Mouse (Mus musculus) intestine, postnatal 0 days (tissue): ENCODE measurements at regions not wholly inside any gene's neighbourhood (a gene's known extent, or its start where the extent isn't known, plus 50 kb on each side); places are given as distances from the start of the nearest gene placed in this dataset.
A peak's percentile ranks its signal among the peaks of the same experiment; 100 is the strongest.

Source experiments
- ATAC-seq: fragments of 200-750 bp; cut with Nextera tagmentation; 2 replicates; pipeline ENCODE4 v1.8.0; 2017; ENCODE audit warnings: mild to moderate bottlenecking, moderate TSS enrichment, moderate library complexity
- H3K27ac ChIP-seq: fragments of 300-500 bp; sonication (generic); 2 replicates; pipeline ENCODE4 v1.5.1; 2014; ENCODE audit warnings: mild to moderate bottlenecking, low read depth, low read length, moderate library complexity
- H3K27me3 ChIP-seq: fragments of 300-500 bp; sonication (generic); replicated peaks from 2 replicates; pipeline ENCODE4 v1.6.1; 2014; ENCODE audit warnings: low read length, mixed read lengths; ENCODE audit not compliant: control insufficient read depth, insufficient read depth
- H3K36me3 ChIP-seq: fragments of 300-500 bp; sonication (generic); 2 replicates; pipeline ENCODE4 v1.6.1; 2014; ENCODE audit warnings: mild to moderate bottlenecking, moderate library complexity; ENCODE audit not compliant: control insufficient read depth, insufficient read depth
- H3K4me1 ChIP-seq: fragments of 300-500 bp; sonication (generic); replicated peaks from 2 replicates; pipeline ENCODE4 v1.6.1; 2014; ENCODE audit warnings: antibody characterized with exemption, low read length, mixed read lengths; ENCODE audit not compliant: control insufficient read depth, insufficient read depth
- H3K4me2 ChIP-seq: fragments of 300-500 bp; sonication (generic); replicated peaks from 2 replicates; pipeline ENCODE4 v1.6.1; 2014; ENCODE audit warnings: low read depth, mild to moderate bottlenecking, moderate library complexity
- H3K4me3 ChIP-seq: fragments of 300-500 bp; sonication (generic); 2 replicates; pipeline ENCODE4 v1.5.1; 2014; ENCODE audit warnings: low read depth, low read length
- H3K9ac ChIP-seq: fragments of 300-500 bp; sonication (generic); 2 replicates; pipeline ENCODE4 v1.6.1; 2014; ENCODE audit warnings: mild to moderate bottlenecking, low read depth, low read length
- H3K9me3 ChIP-seq: fragments of 300-500 bp; sonication (generic); 2 replicates; pipeline ENCODE4 v1.6.1; 2016; ENCODE audit warnings: mixed run types; ENCODE audit not compliant: control insufficient read depth
- CTCF ChIP-seq: sonication (generic); IDR thresholded peaks from 2 replicates; pipeline ENCODE4 v1.5.1; 2016; ENCODE audit warnings: low read depth, mild to moderate bottlenecking, control low read depth, antibody characterized with exemption, moderate library complexity
- WGBS: fragments of 180-500 bp; shearing (Covaris S2); extraction: QIAGEN DNeasy Blood & Tissue Kit; methylation state at CpG from one replicate; pipeline ENCODE4 v1.1.7; 2014; 5-methylcytosine and 5-hydroxymethylcytosine counted together

DNA sequence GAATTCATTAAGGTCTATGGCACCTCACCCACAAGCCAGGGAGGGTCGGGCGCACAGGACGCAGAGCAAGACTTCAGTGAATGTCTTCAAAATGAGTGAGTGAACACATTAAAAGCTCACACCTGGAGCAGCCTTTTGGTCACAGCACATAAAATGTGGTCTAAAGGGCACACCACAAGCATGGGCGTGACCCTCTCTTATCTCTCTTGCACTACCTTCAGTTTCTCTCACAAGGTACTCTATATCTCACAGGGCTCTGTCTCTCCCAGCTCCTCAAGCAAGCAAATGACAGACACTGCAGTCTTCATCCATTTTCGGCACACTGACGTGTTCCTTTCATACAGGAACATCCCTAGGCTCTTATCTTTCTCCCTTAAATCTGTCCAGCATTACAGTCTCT, 444.0 kb downstream of the Slc16a7 start:
- Histone ChIP-seq H3K4me2 (no peak overlapping the region), H3K27ac (no peak overlapping the region), H3K4me1 (no peaks in the 10 kb centered on the region), H3K27me3 (no peaks in the 10 kb centered on the region), H3K9ac (no peak overlapping the region), H3K4me3 (no peak overlapping the region), H3K36me3 (no peaks in the 10 kb centered on the region), H3K9me3 (no peaks in the 10 kb centered on the region)
- WGBS = 66% methylated on average over 6 of the region's 6 CpGs
- no peak for ATAC-seq
- TF ChIP-seq CTCF = no peak

DNA sequence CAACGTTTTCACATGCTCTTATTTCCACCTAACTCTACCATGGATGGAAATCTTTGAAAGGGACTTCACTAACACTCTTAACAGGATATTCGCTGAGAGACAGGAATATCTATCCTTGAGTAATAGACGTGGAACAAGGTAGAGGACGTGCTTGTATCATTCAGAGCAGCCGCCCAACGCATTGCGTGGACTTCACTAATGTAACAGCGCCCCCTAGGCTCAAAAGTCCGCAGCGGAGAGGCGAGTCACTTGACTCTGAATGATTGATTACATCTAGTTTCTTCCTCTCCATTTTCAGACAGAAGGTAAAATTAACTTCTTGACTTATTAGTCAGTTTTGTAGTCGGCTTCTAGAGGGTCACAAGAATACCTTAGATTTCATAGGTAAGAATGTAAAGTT, 447.1 kb downstream of the Slc16a7 start:
- TF ChIP-seq CTCF = peak; percentile 28
- no peak for ATAC-seq
- H3K36me3 ChIP-seq = no peaks in the 10 kb centered on the region
- H3K27ac ChIP-seq = no peak overlapping the region
- H3K4me3 ChIP-seq = no peak overlapping the region
- 63% methylated on average over 12 of the region's 12 CpGs for WGBS
- H3K9me3 ChIP-seq = no peaks in the 10 kb centered on the region
- no peaks in the 10 kb centered on the region for H3K27me3 ChIP-seq
- no peak overlapping the region for H3K4me2 ChIP-seq
- H3K9ac ChIP-seq = no peak overlapping the region
- H3K4me1 ChIP-seq = no peaks in the 10 kb centered on the region

DNA sequence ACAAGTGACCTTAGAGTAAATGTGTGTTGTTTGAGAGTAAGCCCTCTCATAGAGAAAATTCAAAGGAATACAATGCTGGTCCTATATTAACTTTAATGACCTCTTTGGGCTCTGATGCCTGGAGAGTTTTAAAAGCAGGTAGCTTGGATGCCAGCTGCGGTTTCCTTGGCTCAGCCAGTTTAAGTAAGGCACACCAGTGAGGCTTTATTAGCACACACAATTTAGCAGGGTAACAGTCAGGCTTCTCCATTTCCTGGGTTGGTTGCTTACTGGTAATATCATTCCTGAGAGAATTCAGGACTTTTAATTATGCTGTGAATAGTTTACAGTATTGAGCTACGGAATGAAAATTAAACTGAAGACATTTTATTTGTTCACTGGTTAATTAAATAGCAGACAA, 462.0 kb downstream of the Slc16a7 start:
- no peak for ATAC-seq
- Histone ChIP-seq H3K4me2 (no peak overlapping the region), H3K9me3 (no peaks in the 10 kb centered on the region), H3K4me3 (no peak overlapping the region), H3K36me3 (no peaks in the 10 kb centered on the region), H3K9ac (no peak overlapping the region), H3K4me1 (no peaks in the 10 kb centered on the region), H3K27me3 (no peaks in the 10 kb centered on the region), H3K27ac (no peak overlapping the region)
- TF ChIP-seq CTCF = no peak
- 70% methylated on average over 2 of the region's 2 CpGs for WGBS

DNA sequence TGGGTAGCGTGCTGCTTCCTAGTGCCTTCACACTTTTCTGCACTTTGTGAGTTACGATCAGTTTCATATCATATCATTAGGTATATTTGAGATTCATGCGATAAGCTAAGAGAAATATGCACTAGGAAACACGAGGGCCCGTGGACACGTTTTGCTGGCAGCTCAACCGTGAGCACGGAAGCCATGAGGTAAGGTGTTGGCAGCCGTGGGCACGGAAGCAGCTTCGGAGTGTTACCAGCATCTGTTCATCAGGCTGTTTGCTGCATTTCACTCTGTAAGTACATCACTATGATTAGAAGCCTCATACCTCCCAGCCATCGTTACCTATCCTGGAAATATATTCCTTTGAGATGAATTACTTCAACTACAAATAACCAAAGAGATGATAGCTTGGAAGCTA, 489.2 kb downstream of the Slc16a7 start:
- no peaks in the 10 kb centered on the region for H3K4me1 ChIP-seq
- no peak overlapping the region for H3K4me2 ChIP-seq
- H3K27ac ChIP-seq = no peak overlapping the region
- no peak for TF ChIP-seq CTCF
- H3K9ac ChIP-seq = no peak overlapping the region
- no peaks in the 10 kb centered on the region for H3K36me3 ChIP-seq
- H3K9me3 ChIP-seq = no peaks in the 10 kb centered on the region
- no peak for ATAC-seq
- H3K27me3 ChIP-seq = no peaks in the 10 kb centered on the region
- H3K4me3 ChIP-seq = no peak overlapping the region
- WGBS = 89% methylated on average over 12 of the region's 12 CpGs

DNA sequence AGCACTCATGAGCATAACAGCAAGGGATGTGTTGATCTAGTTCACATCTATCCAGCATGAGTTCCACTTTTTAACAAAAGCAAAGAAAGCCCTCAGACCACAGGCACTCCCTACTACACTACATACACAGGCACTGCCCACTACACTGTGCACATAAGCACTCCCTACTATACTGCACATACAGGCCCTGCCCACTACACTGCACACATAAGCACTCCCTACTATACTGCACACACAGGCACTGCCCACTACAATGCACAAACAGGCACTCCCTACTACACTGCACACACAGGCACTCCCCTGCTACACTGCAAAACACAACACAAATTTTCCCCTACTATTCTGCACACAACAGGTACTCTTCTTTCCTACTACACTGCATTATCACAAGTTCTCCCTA, 510.7 kb downstream of the Slc16a7 start:
- Histone ChIP-seq H3K27ac (no peak overlapping the region), H3K4me1 (no peaks in the 10 kb centered on the region), H3K4me3 (no peak overlapping the region), H3K9me3 (no peaks in the 10 kb centered on the region), H3K4me2 (no peak overlapping the region), H3K9ac (no peak overlapping the region), H3K27me3 (no peaks in the 10 kb centered on the region), H3K36me3 (no peaks in the 10 kb centered on the region)
- no peak for TF ChIP-seq CTCF
- ATAC-seq = no peak

DNA sequence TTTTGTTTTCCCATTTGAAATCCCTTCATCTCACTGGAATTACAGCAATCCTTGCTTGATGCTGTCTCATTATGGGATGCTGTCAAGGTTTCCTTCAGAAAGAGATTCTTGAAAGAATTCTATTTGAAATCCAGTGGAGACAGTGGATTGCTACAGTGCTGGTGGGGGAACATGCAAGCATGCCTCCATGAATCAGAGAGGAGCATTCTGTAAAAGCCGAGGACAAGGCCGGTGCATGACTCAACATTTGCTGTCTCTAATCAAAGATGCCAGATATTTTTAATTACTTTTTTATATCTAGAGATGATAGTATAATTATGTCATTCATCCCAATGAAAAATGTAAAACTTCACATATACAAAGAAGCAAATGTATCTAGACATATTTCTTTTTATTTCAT, 511.6 kb downstream of the Slc16a7 start:
- TF ChIP-seq CTCF = no peak
- no peaks in the 10 kb centered on the region for H3K36me3 ChIP-seq
- H3K9ac ChIP-seq = no peak overlapping the region
- no peaks in the 10 kb centered on the region for H3K27me3 ChIP-seq
- no peaks in the 10 kb centered on the region for H3K9me3 ChIP-seq
- no peak overlapping the region for H3K4me2 ChIP-seq
- 92% methylated on average over 2 of the region's 2 CpGs for WGBS
- ATAC-seq = no peak
- no peak overlapping the region for H3K4me3 ChIP-seq
- H3K27ac ChIP-seq = no peak overlapping the region
- no peaks in the 10 kb centered on the region for H3K4me1 ChIP-seq

DNA sequence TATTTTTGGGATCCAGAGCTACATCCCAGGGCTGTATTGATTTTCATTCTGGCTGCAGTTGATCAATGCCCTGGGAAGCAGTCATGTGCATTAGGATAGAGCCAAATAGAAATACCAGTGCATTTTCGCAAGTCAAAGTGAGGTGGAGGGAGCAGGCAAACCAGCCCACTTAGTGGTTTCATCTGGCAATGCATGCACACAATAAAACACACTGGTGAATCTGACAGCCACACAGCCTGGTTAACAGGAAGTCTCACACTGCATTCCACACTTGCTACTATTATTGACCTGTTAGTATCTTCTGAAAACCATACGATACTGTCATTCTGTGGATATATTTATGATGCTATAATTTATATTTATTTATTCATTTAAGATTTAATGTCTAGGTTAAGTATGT, 517.1 kb downstream of the Slc16a7 start:
- no peak overlapping the region for H3K4me3 ChIP-seq
- no peaks in the 10 kb centered on the region for H3K9me3 ChIP-seq
- no peak for ATAC-seq
- H3K4me2 ChIP-seq = no peak overlapping the region
- no peaks in the 10 kb centered on the region for H3K27me3 ChIP-seq
- no peak for TF ChIP-seq CTCF
- no peaks in the 10 kb centered on the region for H3K36me3 ChIP-seq
- H3K4me1 ChIP-seq = no peaks in the 10 kb centered on the region
- no peak overlapping the region for H3K27ac ChIP-seq
- 73% methylated on average over 2 of the region's 2 CpGs for WGBS
- H3K9ac ChIP-seq = no peak overlapping the region
